In the genomic region with DNA sequence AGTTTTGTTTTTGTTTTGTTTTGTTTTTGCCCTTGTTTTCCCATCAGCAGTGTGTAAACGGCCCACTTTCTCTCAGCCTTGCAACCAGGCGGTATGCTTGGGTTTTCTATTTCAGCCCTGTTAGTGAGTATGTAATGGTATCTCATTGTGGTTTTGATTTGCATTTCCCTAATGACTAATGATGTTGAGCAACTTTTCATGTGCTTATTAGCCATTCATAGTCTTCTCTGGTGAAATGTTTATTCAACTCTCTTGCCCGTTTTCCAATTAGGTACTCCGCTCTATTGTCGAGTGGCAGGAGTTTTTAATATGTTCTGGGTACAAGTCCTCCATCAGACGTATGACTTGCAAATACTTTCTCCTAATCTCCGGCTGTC, we compare ENCODE assay signal across 9 mouse cellular contexts.
DNase-seq lines count a peak whose midpoint lies in the region; ATAC-seq and TF ChIP-seq lines count a peak whose summit lies in the region.
"Had no signal": no experiment of that assay in that cellular context is flagged by ENCODE, and none has a peak within 500 bp of the region (broad histone marks: within the 10 kb centered on the region; RNA-seq: fewer than 3 reads in every experiment).

No protein-coding gene starts in this region.

- H3K9me3 ChIP-seq in liver, embryonic 16.5 days (replicated peaks; ENCODE audit: control insufficient read depth, low read length): no peaks in the 10 kb centered on the region
- no peaks in the 10 kb centered on the region for H3K9me3 ChIP-seq in liver, embryonic 11.5 days (ENCODE audit: control insufficient read depth, low read length)
- H3K9me3 ChIP-seq in embryonic facial prominence, embryonic 13.5 days: no peaks in the 10 kb centered on the region
- H3K9me3 ChIP-seq: liver, embryonic 15.5 days had no signal

- ATAC-seq in liver, embryonic 16.5 days (ENCODE audit: low read depth): no peak
- ATAC-seq in liver, embryonic 11.5 days (replicated peaks; ENCODE audit: low FRiP score): no peak
- ATAC-seq in embryonic facial prominence, embryonic 13.5 days (ENCODE audit: insufficient number of reproducible peaks, insufficient read depth, low FRiP score, low TSS enrichment, low read depth): no peak
- peak; percentile 41; the same call in 1 of the 2 replicates for ATAC-seq in megakaryocyte, adult 5-6 weeks (ENCODE audit: poor library complexity, severe bottlenecking)

- 60% methylated on average over 7 of the region's 7 CpGs for WGBS in liver, embryonic 16.5 days (ENCODE audit: insufficient replicate concordance)
- 78% methylated on average over 7 of the region's 7 CpGs for WGBS in liver, embryonic 11.5 days
- WGBS in embryonic facial prominence, embryonic 13.5 days: 46% methylated on average over 7 of the region's 7 CpGs

- no peak overlapping the region for H3K9ac ChIP-seq in liver, embryonic 16.5 days (ENCODE audit: low read depth, low read length)
- no peak overlapping the region for H3K9ac ChIP-seq in liver, embryonic 11.5 days (ENCODE audit: low read depth, low read length)
- H3K9ac ChIP-seq in embryonic facial prominence, embryonic 13.5 days: no peak overlapping the region
- H3K9ac ChIP-seq: liver, embryonic 15.5 days had no signal

- no peak for DNase-seq in gastrocnemius, adult 2 months
- no peak for DNase-seq in gastrocnemius, postnatal 36 days
- no peak for DNase-seq in liver, embryonic 11.5 days (ENCODE audit: low spot score)
- DNase-seq in gastrocnemius, adult 8-10 months (ENCODE audit: low spot score in 2 of 2): no peak
- no peak for DNase-seq in kidney, postnatal 25 days

- H3K27ac ChIP-seq in gastrocnemius, adult 2 months: peak overlapping the region; percentile 64; the same call in 1 of the 2 replicates
- no peak overlapping the region for H3K27ac ChIP-seq in liver, embryonic 16.5 days (ENCODE audit: low read length)
- H3K27ac ChIP-seq in liver, embryonic 11.5 days (ENCODE audit: low read depth, low read length): no peak overlapping the region
- H3K27ac ChIP-seq in embryonic facial prominence, embryonic 13.5 days: peak overlapping the region; percentile 62
- H3K27ac ChIP-seq: liver, embryonic 15.5 days had no signal

- intact Hi-C loops in gastrocnemius, adult 2 months (cut with DNase I): no loop called here
- intact Hi-C loops in gastrocnemius, postnatal 36 days (cut with DNase I): no loop called here

- no peaks in the 10 kb centered on the region for H3K27me3 ChIP-seq in liver, embryonic 16.5 days (ENCODE audit: control insufficient read depth, insufficient read depth, low read depth, low read length)
- H3K27me3 ChIP-seq in liver, embryonic 11.5 days (replicated peaks; ENCODE audit: control insufficient read depth, insufficient read depth, low read length): no peaks in the 10 kb centered on the region
- no peaks in the 10 kb centered on the region for H3K27me3 ChIP-seq in embryonic facial prominence, embryonic 13.5 days
- H3K27me3 ChIP-seq: liver, embryonic 15.5 days had no signal

- H3K4me1 ChIP-seq in liver, embryonic 16.5 days (ENCODE audit: control insufficient read depth, low read depth, low read length): peaks cover 2% of the 10 kb centered on the region
- peaks cover 30% of the 10 kb centered on the region for H3K4me1 ChIP-seq in liver, embryonic 11.5 days (replicated peaks; ENCODE audit: control insufficient read depth, insufficient read depth, low read length)
- peaks cover 17% of the 10 kb centered on the region for H3K4me1 ChIP-seq in embryonic facial prominence, embryonic 13.5 days

- H3K4me2 ChIP-seq in liver, embryonic 16.5 days (ENCODE audit: low read depth, low read length): peak overlapping the region; percentile 39; the same call in 1 of the 2 replicates
- H3K4me2 ChIP-seq in liver, embryonic 11.5 days: no peak overlapping the region; the same call in 1 of the 2 replicates
- H3K4me2 ChIP-seq in embryonic facial prominence, embryonic 13.5 days: peak overlapping the region; percentile 26

- peak overlapping the region; percentile 44 for H3K4me3 ChIP-seq in gastrocnemius, adult 2 months
- no peak overlapping the region for H3K4me3 ChIP-seq in liver, embryonic 16.5 days (ENCODE audit: low read depth, low read length)
- no peak overlapping the region for H3K4me3 ChIP-seq in liver, embryonic 11.5 days (ENCODE audit: low read depth, low read length)
- no peak overlapping the region for H3K4me3 ChIP-seq in embryonic facial prominence, embryonic 13.5 days
- H3K4me3 ChIP-seq: liver, embryonic 15.5 days had no signal

- no peaks in the 10 kb centered on the region for H3K36me3 ChIP-seq in liver, embryonic 16.5 days (ENCODE audit: control insufficient read depth, insufficient read depth)
- H3K36me3 ChIP-seq in liver, embryonic 11.5 days (ENCODE audit: control insufficient read depth, insufficient read depth, low read length): no peaks in the 10 kb centered on the region
- no peaks in the 10 kb centered on the region for H3K36me3 ChIP-seq in embryonic facial prominence, embryonic 13.5 days
- H3K36me3 ChIP-seq: liver, embryonic 15.5 days had no signal

- TF ChIP-seq CTCF in gastrocnemius, adult 2 months (IDR thresholded peaks at IDR 0.05): no peak

Comparison
In these comparisons a context has a peak if more than half of its experiments do, and no peak if none do; other contexts are left out.
1. H3K27ac ChIP-seq: peak in gastrocnemius, adult 2 months (single experiment) and embryonic facial prominence, embryonic 13.5 days (single experiment); none in liver, embryonic 16.5 days (single experiment) and liver, embryonic 11.5 days (single experiment).